Comparison of ENCODE assay signal across 11 mouse cellular contexts in the genomic region with DNA sequence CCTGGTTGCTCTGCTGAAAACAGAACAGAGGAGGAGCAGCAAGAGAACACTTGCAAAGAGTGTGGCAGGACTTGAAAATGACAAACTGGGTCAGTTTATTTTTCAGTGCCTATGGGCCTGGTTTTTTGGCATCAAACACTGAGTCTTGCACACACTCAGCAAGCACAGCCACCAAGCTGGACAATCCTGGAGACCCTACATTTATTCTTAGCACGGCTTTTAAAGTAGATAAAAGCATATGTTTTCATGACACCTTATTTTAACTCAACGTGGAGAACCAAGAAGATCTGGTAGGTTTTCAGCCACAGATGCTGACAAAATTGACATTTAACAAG. TPM values are rescaled to one million over a fixed set of nuclear protein-coding genes. Genes with fewer than 3 reads are reported as not detected.
A peak's percentile ranks its signal among the peaks of the same experiment; 100 is the strongest.
DNase-seq lines count a peak whose midpoint lies in the region; ATAC-seq and TF ChIP-seq lines count a peak whose summit lies in the region.
"Had no signal": no experiment of that assay in that cellular context is flagged by ENCODE, and none has a peak within 500 bp of the region (broad histone marks: within the 10 kb centered on the region; RNA-seq: fewer than 3 reads in every experiment).

No protein-coding gene starts in this region.

- no peak for TF ChIP-seq POLR2A in cerebellum, adult 2 months (IDR thresholded peaks at IDR 0.05; ENCODE audit: borderline replicate concordance, insufficient read depth, low read length)
- no peak for TF ChIP-seq POLR2A in lung, adult 2 months (IDR thresholded peaks at IDR 0.05; ENCODE audit: borderline replicate concordance, extremely low read depth, low read depth, low read length)
- TF ChIP-seq POLR2A in olfactory bulb, adult 2 months (IDR thresholded peaks at IDR 0.05; ENCODE audit: insufficient read depth, low read depth, low read length) = no peak

- no peak for ATAC-seq in heart, embryonic 16.5 days (replicated peaks; ENCODE audit: extremely low read depth, insufficient read depth, low FRiP score)
- no peak for ATAC-seq in lung, postnatal 0 days
- ATAC-seq in megakaryocyte, adult 5-6 weeks (ENCODE audit: poor library complexity, severe bottlenecking) = no peak

- WGBS in cerebellum, adult 2 months = 33% methylated on average over 2 of the region's 2 CpGs
- 39% methylated on average over 2 of the region's 2 CpGs for WGBS in heart, embryonic 16.5 days
- WGBS in lung, postnatal 0 days = 60% methylated on average over 2 of the region's 2 CpGs
- 55% methylated on average over 2 of the region's 2 CpGs for WGBS in lung, adult 2 months
- 32% methylated on average over 2 of the region's 2 CpGs for WGBS in olfactory bulb, adult 2 months

- H3K36me3 ChIP-seq in heart, embryonic 16.5 days (ENCODE audit: control insufficient read depth, insufficient read depth) = no peaks in the 10 kb centered on the region
- no peaks in the 10 kb centered on the region for H3K36me3 ChIP-seq in lung, postnatal 0 days (ENCODE audit: insufficient read depth, low read length)
- H3K36me3 ChIP-seq: embryonic facial prominence, embryonic 12.5 days had no signal

- H3K27ac ChIP-seq in cerebellum, adult 2 months (ENCODE audit: insufficient read depth, low read length) = peak overlapping the region; percentile 39; the same call in 1 of the 2 replicates
- peak overlapping the region; percentile 89 for H3K27ac ChIP-seq in heart, embryonic 16.5 days (ENCODE audit: low read length)
- H3K27ac ChIP-seq in lung, postnatal 0 days (ENCODE audit: low read length) = peak overlapping the region; percentile 73
- peak overlapping the region; percentile 77 for H3K27ac ChIP-seq in olfactory bulb, adult 2 months (ENCODE audit: insufficient read depth, low read depth, low read length)
- H3K27ac ChIP-seq: embryonic facial prominence, embryonic 12.5 days; liver, embryonic 14.5 days had no signal

- no peak for TF ChIP-seq EP300 in lung, postnatal 0 days (IDR thresholded peaks at IDR 0.05)

- intact Hi-C loops in heart, postnatal 10 days (cut with DNase I) = loop anchor here (5.0 kb wide), 1 partner anchor 69 kb away; no protein-coding TSS in a partner anchor

- H3K27me3 ChIP-seq in cerebellum, adult 2 months (ENCODE audit: control insufficient read depth, insufficient read depth, low read length) = no peaks in the 10 kb centered on the region
- H3K27me3 ChIP-seq in heart, embryonic 16.5 days (ENCODE audit: control insufficient read depth, insufficient read depth, low read length) = no peaks in the 10 kb centered on the region
- no peaks in the 10 kb centered on the region for H3K27me3 ChIP-seq in lung, postnatal 0 days (replicated peaks; ENCODE audit: insufficient read depth, low read length)
- H3K27me3 ChIP-seq: embryonic facial prominence, embryonic 12.5 days had no signal

- no peaks in the 10 kb centered on the region for H3K9me3 ChIP-seq in heart, embryonic 16.5 days (replicated peaks; ENCODE audit: control insufficient read depth, low read length)
- H3K9me3 ChIP-seq in lung, postnatal 0 days (ENCODE audit: low read length) = no peaks in the 10 kb centered on the region
- H3K9me3 ChIP-seq: embryonic facial prominence, embryonic 12.5 days had no signal

- H3K4me2 ChIP-seq in heart, embryonic 16.5 days (ENCODE audit: low read depth, low read length) = peak overlapping the region; percentile 53
- peak overlapping the region; percentile 28; the same call in 1 of the 2 replicates for H3K4me2 ChIP-seq in lung, postnatal 0 days (replicated peaks; ENCODE audit: low read depth, low read length)
- H3K4me2 ChIP-seq: embryonic facial prominence, embryonic 12.5 days had no signal

- peaks cover 15% of the 10 kb centered on the region; the same call in 1 of the 2 replicates for H3K4me1 ChIP-seq in cerebellum, adult 2 months (ENCODE audit: control insufficient read depth, insufficient read depth, low read length)
- H3K4me1 ChIP-seq in heart, embryonic 16.5 days (ENCODE audit: control insufficient read depth, insufficient read depth, low read length) = peaks cover 49% of the 10 kb centered on the region
- peaks cover 13% of the 10 kb centered on the region for H3K4me1 ChIP-seq in lung, postnatal 0 days (ENCODE audit: insufficient read depth, low read depth, low read length)
- peaks cover 21% of the 10 kb centered on the region for H3K4me1 ChIP-seq in lung, adult 2 months (ENCODE audit: control insufficient read depth, insufficient read depth, low read length)
- H3K4me1 ChIP-seq in olfactory bulb, adult 2 months (ENCODE audit: control insufficient read depth, insufficient read depth, low read length) = peaks cover 10% of the 10 kb centered on the region
- H3K4me1 ChIP-seq: embryonic facial prominence, embryonic 12.5 days had no signal

- H3K4me3 ChIP-seq in cerebellum, adult 2 months (replicated peaks; ENCODE audit: insufficient read depth, low read depth, low read length) = no peak overlapping the region
- H3K4me3 ChIP-seq in heart, embryonic 16.5 days (ENCODE audit: low read length) = no peak overlapping the region
- no peak overlapping the region for H3K4me3 ChIP-seq in lung, postnatal 0 days (ENCODE audit: low read depth, low read length)
- no peak overlapping the region for H3K4me3 ChIP-seq in lung, adult 2 months (replicated peaks; ENCODE audit: extremely low read depth, low read depth, low read length)
- no peak overlapping the region for H3K4me3 ChIP-seq in olfactory bulb, adult 2 months (ENCODE audit: insufficient read depth, low read depth, low read length)
- H3K4me3 ChIP-seq: embryonic facial prominence, embryonic 12.5 days had no signal

- H3K9ac ChIP-seq in heart, embryonic 16.5 days (ENCODE audit: low read length) = no peak overlapping the region
- H3K9ac ChIP-seq in lung, postnatal 0 days (replicated peaks; ENCODE audit: low read depth) = no peak overlapping the region
- H3K9ac ChIP-seq: embryonic facial prominence, embryonic 12.5 days; liver, embryonic 14.5 days had no signal

- DNase-seq in cerebellum, adult 2 months = peak in 1 of 2 experiments; percentile 36
- DNase-seq in cerebellum, postnatal 25 days = no peak
- no peak for DNase-seq in heart, postnatal 10 days
- peak; percentile 21 for DNase-seq in lung, postnatal 0 days (ENCODE audit: low spot score)
- DNase-seq in lung, adult 2 months = no peak
- DNase-seq: cerebellum, adult 9-10 months had no signal

- no peak for TF ChIP-seq CTCF in cerebellum, adult 2 months (IDR thresholded peaks at IDR 0.05; ENCODE audit: borderline replicate concordance, insufficient read depth, low read depth, low read length)
- TF ChIP-seq CTCF in lung, postnatal 0 days (IDR thresholded peaks at IDR 0.05) = no peak
- no peak for TF ChIP-seq CTCF in lung, adult 2 months (IDR thresholded peaks at IDR 0.05; ENCODE audit: insufficient read depth, low read length)
- no peak for TF ChIP-seq CTCF in olfactory bulb, adult 2 months (IDR thresholded peaks at IDR 0.05; ENCODE audit: insufficient read depth, low read depth, low read length)

RNA-seq across cellular contexts. Expression of a gene that starts 11.1 kb away (rescaled TPM):
- polyA plus RNA-seq in cerebellum, adult 2 months (2012; rRNA removed) = 60.8 and 61.5 TPM in 2 replicates
- 63.5 and 76.1 TPM in 2 replicates for polyA plus RNA-seq in heart, embryonic 16.5 days (2015; fragmentation: Nextera tagmentation; extraction: Ambion mirVana)
- 10 to 100 TPM; 35.9 to 36.9 TPM for total RNA-seq in heart, postnatal 10 days (2021)
- polyA plus RNA-seq in lung, postnatal 0 days (2015; fragmentation: Nextera tagmentation; extraction: Ambion mirVana) = 56.3 and 62.5 TPM in 2 replicates
- 45.2 and 67.7 TPM in 2 replicates for polyA plus RNA-seq in lung, adult 2 months (2012; rRNA removed)
- 199 and 303 TPM in 2 replicates for polyA plus RNA-seq in olfactory bulb, adult 2 months (2012; ENCODE audit: insufficient read depth, insufficient read length, low replicate concordance, missing spikeins)
- 70.3 and 73.9 TPM in 2 replicates for total RNA-seq in megakaryocyte, adult 5-6 weeks (2015)
- total RNA-seq in megakaryocyte, adult 5-6 weeks (2017) = 92.6 and 94.5 TPM in 2 replicates

Comparison
In these comparisons a context has a peak if more than half of its experiments do, and no peak if none do; other contexts are left out.
1. H3K27ac ChIP-seq: peak in every context shown above with its lines; median percentile 89 in heart, embryonic 16.5 days; 77 in olfactory bulb, adult 2 months; 73 in lung, postnatal 0 days; 39 in cerebellum, adult 2 months.